Mouse (Mus musculus) MEL (cell line): ENCODE results near the gene Ppp1ca. TPM values are rescaled to one million over a fixed set of nuclear protein-coding genes. Genes with fewer than 3 reads are reported as not detected.

Experiments
- DNase-seq: peaks from one replicate; pipeline ENCODE4 v3.0.0; 2011; ENCODE audit warnings: low read depth, low spot score
- H3K27ac ChIP-seq: 2 replicates; pipeline ENCODE4 v1.5.1; 2012; ENCODE audit warnings: low read depth, mild to moderate bottlenecking, control low read depth, low read length, moderate library complexity; ENCODE audit not compliant: control insufficient read depth
- H3K27me3 ChIP-seq, 2 experiments: fragments of 150-350 bp in 1 of 2; sonication (generic) in 1 of 2; 2 replicates each; pipeline ENCODE4 v1.6.1; 2012; ENCODE audit warnings: low read length in 2 of 2, mild to moderate bottlenecking in 2 of 2, improper control_type of control experiment in 1 of 2, moderate library complexity in 1 of 2; ENCODE audit not compliant: insufficient read depth in 2 of 2, control insufficient read depth in 1 of 2
- H3K36me3 ChIP-seq, 2 experiments: 2 replicates each; pipeline ENCODE4 v1.6.1; 2012 to 2014; ENCODE audit warnings: low read length in 2 of 2, improper control_type of control experiment in 1 of 2, inconsistent platforms in 1 of 2, mild to moderate bottlenecking in 1 of 2; ENCODE audit not compliant: insufficient read depth in 2 of 2, control insufficient read depth in 1 of 2
- H3K4me1 ChIP-seq, 2 experiments: fragments of 150-350 bp in 1 of 2; sonication (generic) in 1 of 2; 2 replicates each; pipeline ENCODE4 v1.6.1; 2012; ENCODE audit warnings: low read length in 2 of 2, improper control_type of control experiment in 1 of 2, mild to moderate bottlenecking in 1 of 2; ENCODE audit not compliant: insufficient read depth in 2 of 2, control insufficient read depth in 1 of 2
- H3K4me3 ChIP-seq, 2 experiments: fragments of 150-350 bp in 1 of 2; sonication (generic) in 1 of 2; 2 replicates each; pipeline ENCODE4 v1.5.1; 2012; ENCODE audit warnings: low read depth in 2 of 2, low read length in 2 of 2, mild to moderate bottlenecking in 2 of 2, moderate library complexity in 2 of 2, control low read depth in 1 of 2, improper control_type of control experiment in 1 of 2; ENCODE audit not compliant: control insufficient read depth in 1 of 2, insufficient read depth in 1 of 2
- H3K79me2 ChIP-seq: 2 replicates; pipeline ENCODE4 v1.6.1; 2012; ENCODE audit warnings: mild to moderate bottlenecking, low read length, moderate library complexity; ENCODE audit not compliant: control insufficient read depth, poor library complexity, insufficient read depth
- H3K9ac ChIP-seq: 2 replicates; pipeline ENCODE4 v1.6.1; 2012; ENCODE audit warnings: low read depth, mild to moderate bottlenecking, control low read depth, low read length, moderate library complexity; ENCODE audit not compliant: control insufficient read depth, poor library complexity, severe bottlenecking
- H3K9me3 ChIP-seq: fragments of 150-350 bp; sonication (generic); replicated peaks from 2 replicates; pipeline ENCODE4 v1.6.1; 2012; ENCODE audit warnings: mild to moderate bottlenecking, low read length, improper control_type of control experiment, moderate library complexity; ENCODE audit not compliant: insufficient read depth
- BHLHE40 ChIP-seq: IDR thresholded peaks from 2 replicates; pipeline ENCODE4 v1.6.1; 2012; ENCODE audit warnings: low read depth, mild to moderate bottlenecking, inconsistent platforms, low read length, improper control_type of control experiment, borderline replicate concordance
- CHD1 ChIP-seq: IDR thresholded peaks from 2 replicates; pipeline ENCODE4 v1.6.1; 2012; ENCODE audit warnings: low read depth, mild to moderate bottlenecking, inconsistent platforms, low read length, improper control_type of control experiment
- CHD2 ChIP-seq: IDR thresholded peaks from 2 replicates; pipeline ENCODE4 v1.6.1; 2011; ENCODE audit warnings: low read length, improper control_type of control experiment
- CTCF ChIP-seq, 3 experiments: IDR thresholded peaks in 2 of 3; conservative IDR thresholded peaks in 1 of 3; 2 replicates each; pipeline ENCODE4 v1.5.1; 2011 to 2012; ENCODE audit warnings: low read length in 3 of 3, low read depth in 2 of 3, mild to moderate bottlenecking in 2 of 3, improper control_type of control experiment in 1 of 3, inconsistent platforms in 1 of 3, mixed read lengths in 1 of 3, moderate library complexity in 1 of 3; ENCODE audit not compliant: control insufficient read depth in 1 of 3, insufficient read depth in 1 of 3, poor library complexity in 1 of 3, severe bottlenecking in 1 of 3
- E2F4 ChIP-seq: IDR thresholded peaks from 2 replicates; pipeline ENCODE4 v1.6.1; 2011; ENCODE audit warnings: low read depth, low read length, improper control_type of control experiment, borderline replicate concordance
- EP300 ChIP-seq, 2 experiments: IDR thresholded peaks; 2 replicates each; pipeline ENCODE4 v1.6.1; 2011; ENCODE audit warnings: improper control_type of control experiment in 2 of 2, low read length in 2 of 2, low read depth in 1 of 2, mild to moderate bottlenecking in 1 of 2
- GABPA ChIP-seq: IDR thresholded peaks from 2 replicates; pipeline ENCODE4 v1.6.1; 2012; ENCODE audit warnings: low read depth, mild to moderate bottlenecking, inconsistent platforms, low read length, improper control_type of control experiment, moderate library complexity
- GATA1 ChIP-seq: IDR thresholded peaks from 2 replicates; pipeline ENCODE4 v1.6.1; 2011; ENCODE audit warnings: low read depth, low read length, improper control_type of control experiment
- HCFC1 ChIP-seq: IDR thresholded peaks from 2 replicates; pipeline ENCODE4 v1.6.1; 2012; ENCODE audit warnings: low read depth, mild to moderate bottlenecking, inconsistent platforms, low read length, improper control_type of control experiment, moderate library complexity
- JUND ChIP-seq: IDR thresholded peaks from 2 replicates; pipeline ENCODE4 v1.6.1; 2011; ENCODE audit warnings: low read depth, mild to moderate bottlenecking, improper control_type of control experiment, low read length
- KAT2A ChIP-seq: conservative IDR thresholded peaks from 2 replicates; pipeline ENCODE4 v1.6.1; 2012; ENCODE audit warnings: low read depth, low read length, improper control_type of control experiment, inconsistent platforms
- MAX ChIP-seq: IDR thresholded peaks from 2 replicates; pipeline ENCODE4 v1.6.1; 2011; ENCODE audit warnings: low read length, improper control_type of control experiment
- MAZ ChIP-seq: IDR thresholded peaks from 2 replicates; pipeline ENCODE4 v1.6.1; 2012; ENCODE audit warnings: low read depth, mild to moderate bottlenecking, inconsistent platforms, low read length, improper control_type of control experiment
- MEF2A ChIP-seq: IDR thresholded peaks from 2 replicates; pipeline ENCODE4 v1.6.1; 2014; ENCODE audit warnings: low read depth, mild to moderate bottlenecking, inconsistent platforms, low read length, improper control_type of control experiment; ENCODE audit not compliant: poor library complexity, insufficient replicate concordance, severe bottlenecking; ENCODE audit errors: extremely low read depth
- NELFE ChIP-seq: IDR thresholded peaks from 2 replicates; pipeline ENCODE4 v1.6.1; 2011; ENCODE audit warnings: low read depth, low read length, improper control_type of control experiment
- POLR2A ChIP-seq, 2 experiments: IDR thresholded peaks; 2 replicates each; pipeline ENCODE4 v1.6.1; 2011 to 2012; ENCODE audit warnings: low read length in 2 of 2, mild to moderate bottlenecking in 2 of 2, control low read depth in 1 of 2, improper control_type of control experiment in 1 of 2, low read depth in 1 of 2, moderate library complexity in 1 of 2; ENCODE audit not compliant: control insufficient read depth in 1 of 2, insufficient read depth in 1 of 2, poor library complexity in 1 of 2
- RAD21 ChIP-seq: IDR thresholded peaks from 2 replicates; pipeline ENCODE4 v1.6.1; 2011; ENCODE audit warnings: mild to moderate bottlenecking, low read depth, low read length, improper control_type of control experiment
- RCOR1 ChIP-seq: IDR thresholded peaks from 2 replicates; pipeline ENCODE4 v1.6.1; 2012; ENCODE audit warnings: low read depth, mild to moderate bottlenecking, inconsistent platforms, low read length, improper control_type of control experiment
- SMC3 ChIP-seq: IDR thresholded peaks from 2 replicates; pipeline ENCODE4 v1.6.1; 2011; ENCODE audit warnings: low read depth, low read length, improper control_type of control experiment
- TCF12 ChIP-seq: IDR thresholded peaks from 2 replicates; pipeline ENCODE4 v1.6.1; 2014; ENCODE audit warnings: low read depth, mild to moderate bottlenecking, inconsistent platforms, low read length, improper control_type of control experiment, moderate library complexity
- UBTF ChIP-seq: IDR thresholded peaks from 2 replicates; pipeline ENCODE4 v1.6.1; 2012; ENCODE audit warnings: low read depth, mild to moderate bottlenecking, inconsistent platforms, low read length, improper control_type of control experiment, moderate library complexity, borderline replicate concordance; ENCODE audit not compliant: insufficient read depth
- USF1 ChIP-seq: IDR thresholded peaks from 2 replicates; pipeline ENCODE4 v1.6.1; 2014; ENCODE audit warnings: low read depth, mild to moderate bottlenecking, inconsistent platforms, low read length, improper control_type of control experiment, moderate library complexity
- ZMIZ1 ChIP-seq: IDR thresholded peaks from 2 replicates; pipeline ENCODE4 v1.6.1; 2012; ENCODE audit warnings: low read depth, mild to moderate bottlenecking, inconsistent platforms, low read length, improper control_type of control experiment, moderate library complexity
- ZNF384 ChIP-seq: IDR thresholded peaks from 2 replicates; pipeline ENCODE4 v1.6.1; 2012; ENCODE audit warnings: low read depth, mild to moderate bottlenecking, inconsistent platforms, low read length, improper control_type of control experiment
- polyA plus RNA-seq, 2 experiments: library from polyadenylated mRNA; stranded (reverse) in 1 of 2; unstranded in 1 of 2; fragments of >175 nt in 1 of 2; fragments of >200 nt in 1 of 2; gene quantifications; 2 replicates each; pipeline versions ENCODE4 v1.2.1 to v1.2.4; 2012; ENCODE audit warnings: low replicate concordance in 2 of 2, low read depth in 1 of 2; ENCODE audit not compliant: insufficient read length in 2 of 2, insufficient read depth in 1 of 2, missing spikeins in 1 of 2
- total RNA-seq: library from RNA; depleted of rRNA; stranded (reverse); fragments of 300-350 nt; gene quantifications from 2 replicates; pipeline ENCODE4 v1.2.3, GENCODE M21; 2012

Ppp1ca gene
- total and polyA plus RNA-seq, 3 experiments = 453 to 505 (median 455) TPM

DNA sequence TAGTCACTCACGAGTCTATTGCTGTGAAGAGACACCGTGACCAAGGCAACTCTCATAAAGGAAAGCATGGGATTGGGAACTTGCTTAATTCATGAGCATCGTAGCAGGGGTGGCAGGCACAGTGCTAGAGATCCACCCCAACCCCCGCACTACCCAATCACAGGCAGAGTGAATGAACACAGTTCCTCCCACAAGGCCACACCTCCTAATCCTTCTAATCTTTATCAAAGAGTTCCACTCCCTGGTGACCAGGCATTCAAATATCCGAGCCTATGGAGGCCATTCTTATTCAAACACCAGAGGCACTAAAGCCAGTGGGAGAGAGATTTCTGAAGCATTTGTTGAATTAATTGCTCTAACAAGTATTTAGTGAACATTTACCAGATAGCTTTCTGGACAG, 45.9 kb upstream of the Ppp1ca start:
- Histone ChIP-seq H3K9me3 (no peaks in the 10 kb centered on the region), H3K4me3 (no peak overlapping the region), H3K4me1 (peaks cover 5 to 14% of the 10 kb centered on the region in 2 experiments; a peak in 3 of 4 replicates), H3K79me2 (peaks cover 9% of the 10 kb centered on the region), H3K9ac (no peak overlapping the region), H3K27me3 (no peaks in the 10 kb centered on the region), H3K27ac (no peak overlapping the region), H3K36me3 (peaks cover 0 to 3% of the 10 kb centered on the region in 2 experiments; a peak in 1 of 4 replicates)
- no peak for DNase-seq
- TF ChIP-seq MEF2A = no peak
- no peak for TF ChIP-seq TCF12
- TF ChIP-seq POLR2A (IDR thresholded peaks at IDR 0.05; ENCODE audit: control insufficient read depth in 1 of 2, insufficient read depth in 1 of 2, low read depth in 1 of 2, low read length in 2 of 2, poor library complexity in 1 of 2) = no peak
- TF ChIP-seq HCFC1 = no peak
- no peak for TF ChIP-seq USF1
- no peak for TF ChIP-seq MAZ
- TF ChIP-seq JUND = no peak
- TF ChIP-seq CHD2 = no peak
- no peak for TF ChIP-seq UBTF
- TF ChIP-seq E2F4 = no peak
- TF ChIP-seq CTCF (IDR thresholded peaks at IDR 0.05 in 2 of 3, conservative IDR thresholded peaks at IDR 0.05 in 1 of 3; ENCODE audit: control insufficient read depth in 1 of 3, insufficient read depth in 1 of 3, low read depth in 2 of 3, low read length in 3 of 3, poor library complexity in 1 of 3, severe bottlenecking in 1 of 3) = no peak

DNA sequence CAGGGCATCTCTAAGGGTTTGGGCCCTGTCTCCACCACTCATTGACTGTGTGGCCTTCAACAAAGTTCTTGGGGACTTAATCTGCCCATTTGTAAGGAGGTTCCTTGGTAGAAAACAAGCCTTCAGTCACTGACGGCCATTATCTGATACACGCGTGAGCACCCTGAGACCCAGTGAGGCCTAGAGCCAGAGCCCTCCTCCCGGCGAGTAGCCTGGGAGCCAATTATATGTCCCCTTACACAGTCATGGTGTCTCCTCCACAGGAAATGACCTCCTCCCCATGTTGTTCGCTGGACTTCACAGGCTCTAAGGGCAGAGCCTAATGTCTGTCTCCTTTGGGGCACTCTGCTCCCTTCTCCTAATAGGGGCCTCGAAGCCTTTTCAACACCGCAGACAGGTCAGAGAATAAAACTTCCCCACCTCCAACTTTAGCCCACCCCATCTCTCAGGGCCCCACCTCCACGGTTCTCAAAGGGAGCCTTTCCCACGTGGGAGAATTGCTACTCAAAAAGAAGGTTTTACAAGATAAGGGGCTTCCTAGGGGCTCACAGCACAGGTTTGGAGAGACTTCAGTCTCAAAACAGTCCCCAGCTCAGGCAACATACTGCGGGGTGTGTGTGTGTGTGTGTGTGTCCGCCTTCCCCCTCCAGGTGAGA, 45.4 kb upstream of the Ppp1ca start:
- no peaks in the 10 kb centered on the region for H3K9me3 ChIP-seq
- no peak overlapping the region for H3K27ac ChIP-seq
- H3K4me3 ChIP-seq = no peak overlapping the region
- H3K27me3 ChIP-seq = no peaks in the 10 kb centered on the region
- no peak overlapping the region for H3K9ac ChIP-seq
- peaks cover 0 to 3% of the 10 kb centered on the region in 2 experiments; a peak in 1 of 4 replicates for H3K36me3 ChIP-seq
- no peak for TF ChIP-seq RAD21
- TF ChIP-seq GATA1 = no peak
- no peak for TF ChIP-seq EP300 (IDR thresholded peaks at IDR 0.05; ENCODE audit: low read depth in 1 of 2, low read length in 2 of 2)
- TF ChIP-seq CTCF (IDR thresholded peaks at IDR 0.05 in 2 of 3, conservative IDR thresholded peaks at IDR 0.05 in 1 of 3; ENCODE audit: control insufficient read depth in 1 of 3, insufficient read depth in 1 of 3, low read depth in 2 of 3, low read length in 3 of 3, poor library complexity in 1 of 3, severe bottlenecking in 1 of 3) = no peak
- TF ChIP-seq GABPA = no peak
- TF ChIP-seq SMC3 = no peak
- TF ChIP-seq MEF2A = no peak
- no peak for TF ChIP-seq BHLHE40
- TF ChIP-seq NELFE = no peak
- TF ChIP-seq E2F4 = no peak
- no peak for TF ChIP-seq CHD1
- no peak for TF ChIP-seq RCOR1
- TF ChIP-seq POLR2A (IDR thresholded peaks at IDR 0.05; ENCODE audit: control insufficient read depth in 1 of 2, insufficient read depth in 1 of 2, low read depth in 1 of 2, low read length in 2 of 2, poor library complexity in 1 of 2) = no peak
- TF ChIP-seq MAX = no peak
- no peak for TF ChIP-seq KAT2A
- TF ChIP-seq ZMIZ1 = no peak
- TF ChIP-seq CHD2 = no peak
- no peak for TF ChIP-seq ZNF384
- peaks cover 9% of the 10 kb centered on the region for H3K79me2 ChIP-seq
- no peak for DNase-seq
- H3K4me1 ChIP-seq = peaks cover 5 to 14% of the 10 kb centered on the region in 2 experiments; a peak in 3 of 4 replicates
